Mouse (Mus musculus) embryonic facial prominence, embryonic 11.5 days (tissue): ENCODE data around the gene Armh1. TPM values are rescaled to one million over a fixed set of nuclear protein-coding genes. Genes with fewer than 3 reads are reported as not detected.
A peak's percentile ranks its signal among the peaks of the same experiment; 100 is the strongest.

Experiments
- ATAC-seq: fragments of 200-750 bp; cut with Nextera tagmentation; replicated peaks from 2 replicates; pipeline ENCODE4 v1.8.0; 2017; ENCODE audit warnings: low read depth; ENCODE audit not compliant: insufficient number of reproducible peaks, low FRiP score, low TSS enrichment
- DNase-seq: peaks from one replicate; pipeline ENCODE4 v3.0.0-alpha.2; 2015; ENCODE audit warnings: low spot score
- H3K27ac ChIP-seq: fragments of 300-500 bp; sonication (generic); replicated peaks from 2 replicates; pipeline ENCODE4 v1.5.1; 2014; ENCODE audit warnings: mild to moderate bottlenecking, low read depth, low read length, control low read depth
- H3K27me3 ChIP-seq: fragments of 300-500 bp; sonication (generic); 2 replicates; pipeline ENCODE4 v1.6.1; 2014; ENCODE audit warnings: mild to moderate bottlenecking, low read length, moderate library complexity, mixed read lengths; ENCODE audit not compliant: control insufficient read depth, insufficient read depth
- H3K36me3 ChIP-seq: fragments of 300-500 bp; sonication (generic); replicated peaks from 2 replicates; pipeline ENCODE4 v1.6.1; 2014; ENCODE audit warnings: low read depth, mild to moderate bottlenecking, low read length, moderate library complexity, mixed read lengths; ENCODE audit not compliant: control insufficient read depth, insufficient read depth
- H3K4me1 ChIP-seq: fragments of 300-500 bp; sonication (generic); 2 replicates; pipeline ENCODE4 v1.6.1; 2014; ENCODE audit warnings: low read length, mixed read lengths; ENCODE audit not compliant: control insufficient read depth, insufficient read depth
- H3K4me2 ChIP-seq: fragments of 300-500 bp; sonication (generic); 2 replicates; pipeline ENCODE4 v1.6.1; 2014; ENCODE audit warnings: low read depth, mild to moderate bottlenecking, control low read depth, low read length, moderate library complexity
- H3K4me3 ChIP-seq: fragments of 300-500 bp; sonication (generic); 2 replicates; pipeline ENCODE4 v1.5.1; 2014; ENCODE audit warnings: low read depth, low read length, control low read depth
- H3K9ac ChIP-seq: fragments of 300-500 bp; sonication (generic); replicated peaks from 2 replicates; pipeline ENCODE4 v1.6.1; 2014; ENCODE audit warnings: mild to moderate bottlenecking, control low read depth, low read length
- H3K9me3 ChIP-seq: fragments of 300-500 bp; sonication (generic); replicated peaks from 2 replicates; pipeline ENCODE4 v1.6.1; 2016; ENCODE audit warnings: mild to moderate bottlenecking, low read length, inconsistent platforms, mixed read lengths; ENCODE audit not compliant: control insufficient read depth
- WGBS: fragments of 180-500 bp; shearing (Covaris S2); extraction: QIAGEN DNeasy Blood & Tissue Kit; methylation state at CpG from one replicate; pipeline ENCODE4 v1.1.7; 2014; 5-methylcytosine and 5-hydroxymethylcytosine counted together
- polyA plus RNA-seq: library from polyadenylated mRNA; unstranded; fragments of >200 nt; fragmentation: Nextera tagmentation; extraction: Ambion mirVana; gene quantifications from 2 replicates; pipeline ENCODE4 v1.2.1, GENCODE M21; 2014

The Armh1 gene
- polyA plus RNA-seq, 1 experiment from 2014 or later: 0.17 TPM

- H3K27me3 ChIP-seq: no peaks in the 10 kb centered on the region
- WGBS: 58% methylated on average over 4 of the region's 4 CpGs
- no peak overlapping the region for H3K4me3 ChIP-seq
- ATAC-seq (no peak), DNase-seq (no peak)
- H3K36me3 ChIP-seq: peaks cover 12% of the 10 kb centered on the region
- H3K4me2 ChIP-seq: no peak overlapping the region
- no peak overlapping the region for H3K27ac ChIP-seq
- no peaks in the 10 kb centered on the region for H3K9me3 ChIP-seq
- H3K9ac ChIP-seq: no peak overlapping the region
- H3K4me1 ChIP-seq: peaks cover 4% of the 10 kb centered on the region
Measured at GRCm38 (mm10) chr4:117284363-117284762, 32.4 kb upstream of the Armh1 start.

GRCm38 (mm10) chr4:117283271-117284191 lies 31.6 kb upstream of the Armh1 start:
- H3K4me1 ChIP-seq: peaks cover 4% of the 10 kb centered on the region
- H3K4me2 ChIP-seq: no peak overlapping the region
- ATAC-seq (peak; percentile 71), DNase-seq (peak; percentile 43)
- H3K27me3 ChIP-seq: no peaks in the 10 kb centered on the region
- H3K27ac ChIP-seq: peak overlapping the region; percentile 38; the same call in 1 of the 2 replicates
- H3K9ac ChIP-seq: no peak overlapping the region
- no peak overlapping the region for H3K4me3 ChIP-seq
- no peaks in the 10 kb centered on the region for H3K9me3 ChIP-seq
- WGBS: 43% methylated on average over 22 of the region's 22 CpGs
- H3K36me3 ChIP-seq: peaks cover 12% of the 10 kb centered on the region

- Histone ChIP-seq H3K36me3 (peaks cover 26% of the 10 kb centered on the region), H3K27ac (no peak overlapping the region), H3K9ac (no peak overlapping the region), H3K4me3 (no peak overlapping the region), H3K4me1 (no peaks in the 10 kb centered on the region), H3K9me3 (no peaks in the 10 kb centered on the region), H3K4me2 (no peak overlapping the region), H3K27me3 (no peaks in the 10 kb centered on the region)
- no peak for ATAC-seq
- DNase-seq: no peak
- 75% methylated on average over 19 of the region's 19 CpGs for WGBS
Measured at GRCm38 (mm10) chr4:117281090-117281845, 29.3 kb upstream of the Armh1 start.

- ATAC-seq: no peak
- no peak overlapping the region for H3K9ac ChIP-seq
- H3K4me1 ChIP-seq: no peaks in the 10 kb centered on the region
- peaks cover 24% of the 10 kb centered on the region for H3K36me3 ChIP-seq
- H3K9me3 ChIP-seq: no peaks in the 10 kb centered on the region
- no peaks in the 10 kb centered on the region for H3K27me3 ChIP-seq
- 93% methylated on average over 8 of the region's 8 CpGs for WGBS
- H3K4me3 ChIP-seq: no peak overlapping the region
- H3K4me2 ChIP-seq: no peak overlapping the region
- no peak overlapping the region for H3K27ac ChIP-seq
- no peak for DNase-seq
Measured at GRCm38 (mm10) chr4:117280397-117280930, 28.5 kb upstream of the Armh1 start.

GRCm38 (mm10) chr4:117279253-117279642 lies 27.3 kb upstream of the Armh1 start:
- no peak overlapping the region for H3K4me3 ChIP-seq
- peaks cover 30% of the 10 kb centered on the region for H3K36me3 ChIP-seq
- H3K9ac ChIP-seq: no peak overlapping the region
- H3K27me3 ChIP-seq: no peaks in the 10 kb centered on the region
- ATAC-seq (no peak), DNase-seq (no peak)
- no peak overlapping the region for H3K27ac ChIP-seq
- H3K9me3 ChIP-seq: no peaks in the 10 kb centered on the region; the same call in 1 of the 2 replicates
- WGBS: 77% methylated on average over 2 of the region's 2 CpGs
- H3K4me2 ChIP-seq: no peak overlapping the region
- H3K4me1 ChIP-seq: no peaks in the 10 kb centered on the region

GRCm38 (mm10) chr4:117278381-117279252 lies 26.7 kb upstream of the Armh1 start:
- Histone ChIP-seq H3K27me3 (no peaks in the 10 kb centered on the region), H3K4me1 (no peaks in the 10 kb centered on the region), H3K36me3 (peaks cover 35% of the 10 kb centered on the region)

GRCm38 (mm10) chr4:117277687-117278086 lies 25.8 kb upstream of the Armh1 start:
- H3K27me3 ChIP-seq: no peaks in the 10 kb centered on the region
- DNase-seq (no peak), ATAC-seq (no peak)
- no peaks in the 10 kb centered on the region; the same call in 1 of the 2 replicates for H3K4me1 ChIP-seq
- H3K36me3 ChIP-seq: peaks cover 38% of the 10 kb centered on the region
- H3K4me2 ChIP-seq: no peak overlapping the region
- no peak overlapping the region for H3K27ac ChIP-seq
- H3K9ac ChIP-seq: no peak overlapping the region
- WGBS: 93% methylated on average over 7 of the region's 7 CpGs
- H3K9me3 ChIP-seq: no peaks in the 10 kb centered on the region; the same call in 1 of the 2 replicates
- H3K4me3 ChIP-seq: no peak overlapping the region

More at GRCm38 (mm10) chr4:117278381-117279252, 26.7 kb upstream of the Armh1 start:
- Histone ChIP-seq H3K4me2 (no peak overlapping the region), H3K9ac (no peak overlapping the region), H3K27ac (no peak overlapping the region), H3K9me3 (no peaks in the 10 kb centered on the region; the same call in 1 of the 2 replicates), H3K4me3 (no peak overlapping the region)
- no peak for DNase-seq
- no peak for ATAC-seq
- WGBS: 66% methylated on average over 10 of the region's 10 CpGs
